Mouse (Mus musculus) T-helper 1 cell (primary cell): ENCODE results near the gene Pik3r5.

Experiments
- in situ Hi-C: fragments of 300-600 bp; cut with MboI, MseI; formaldehyde crosslinking; loops from one replicate; pipeline ENCODE4 v1.15.1; 2025; ENCODE audit warnings: high pct_unique_total_duplicates

The Pik3r5 gene

DNA sequence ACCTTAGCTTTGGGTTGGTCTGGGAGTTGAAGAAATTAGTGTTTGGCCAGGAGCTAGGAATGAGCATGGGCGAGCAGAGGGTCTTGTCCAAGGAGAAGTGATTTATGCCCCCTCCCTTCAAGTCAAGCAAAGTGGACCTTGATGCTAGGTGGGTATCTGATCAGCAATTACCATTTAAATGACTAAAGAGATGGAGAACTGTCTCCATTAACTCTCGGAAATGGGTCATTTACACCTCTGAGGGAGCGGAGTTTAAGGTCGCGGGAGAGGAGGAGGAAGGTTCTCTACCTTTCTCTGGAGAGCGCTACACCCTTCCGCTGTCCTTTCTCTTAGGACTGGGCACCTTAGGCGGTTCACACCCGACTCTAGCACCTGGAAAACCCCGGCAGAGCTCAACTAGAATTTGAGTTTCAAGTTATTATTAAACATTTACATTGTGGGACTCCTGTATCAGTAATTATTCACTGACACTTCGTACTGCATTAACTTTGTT is 31.1 kb upstream of the Pik3r5 start, which contains the start of gene Ntn1:
TSS of gene Ntn1 (minus strand) at position 97 of the 493 bp plus-strand sequence.
- in situ Hi-C loops = loop anchor here (5.0 to 25.0 kb wide), 2 partner anchors 162 to 403 kb away; partner anchors contain the start of gene Mfsd6l

DNA sequence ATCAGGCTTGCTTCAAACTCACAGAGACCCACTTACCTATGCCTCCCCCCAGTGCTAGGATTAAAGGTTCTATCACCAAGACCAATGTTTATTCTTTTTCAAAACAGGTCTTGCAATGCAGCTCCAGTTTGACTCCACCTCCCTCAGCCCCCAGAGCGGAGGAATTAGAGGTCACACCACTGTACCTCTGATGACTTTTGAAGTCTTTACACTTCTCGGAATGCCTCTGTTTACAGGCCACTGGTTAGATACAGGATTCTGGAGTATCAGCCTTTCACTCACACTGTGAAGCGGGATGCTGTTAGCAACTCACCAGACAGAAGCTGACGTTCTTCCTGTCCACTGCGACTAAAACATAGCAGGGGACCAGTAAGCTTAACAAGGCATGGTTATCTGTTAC is 30.5 kb upstream of the Pik3r5 start:
- in situ Hi-C loops = loop anchor here (5.0 to 25.0 kb wide), 2 partner anchors 161 to 404 kb away; partner anchors contain the start of gene Mfsd6l

DNA sequence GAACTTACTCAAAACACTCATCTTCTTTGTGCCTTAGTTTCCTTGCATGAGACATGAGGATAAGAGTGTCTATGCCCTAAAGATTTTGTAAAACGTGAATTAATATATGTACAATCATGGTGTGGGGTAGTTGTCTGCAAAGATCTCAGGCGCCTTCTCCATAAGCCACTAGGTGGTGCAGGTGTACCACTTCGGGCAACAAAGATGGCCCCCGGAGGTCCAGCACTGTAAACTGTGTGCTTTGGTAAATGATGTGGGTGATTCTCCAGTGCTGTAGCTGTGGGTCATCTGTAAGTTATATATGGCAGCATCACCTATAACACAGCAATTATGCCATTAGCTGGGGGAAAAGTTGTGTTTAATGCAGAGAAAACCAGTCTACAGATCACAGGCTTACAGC is 27.7 kb upstream of the Pik3r5 start:
- in situ Hi-C loops = loop anchor here (5.0 to 25.0 kb wide), 2 partner anchors 158 to 407 kb away; partner anchors contain the start of gene Mfsd6l

DNA sequence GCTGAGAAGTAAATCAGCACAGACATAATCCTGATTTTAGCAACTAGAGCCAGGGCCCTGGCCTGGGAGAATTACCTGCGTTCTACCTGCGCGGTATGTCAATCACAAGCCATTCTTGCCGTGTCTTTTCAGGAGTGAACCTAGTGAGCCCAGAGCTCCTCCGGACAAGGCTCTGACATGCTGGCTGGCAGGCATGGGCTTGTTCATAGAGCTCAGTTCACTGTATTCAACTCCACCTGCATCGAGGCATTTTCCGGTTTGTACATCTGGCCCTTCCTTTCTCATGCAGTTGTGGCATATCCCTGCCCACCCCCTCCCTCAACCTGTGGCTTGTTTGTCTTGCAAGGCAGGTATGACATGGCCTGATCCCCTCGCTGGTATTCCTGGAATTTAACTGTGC is 26.3 kb upstream of the Pik3r5 start:
- in situ Hi-C loops = loop anchor here (25.0 kb wide), 1 partner anchor 157 kb away; the partner anchor contains the start of gene Mfsd6l

DNA sequence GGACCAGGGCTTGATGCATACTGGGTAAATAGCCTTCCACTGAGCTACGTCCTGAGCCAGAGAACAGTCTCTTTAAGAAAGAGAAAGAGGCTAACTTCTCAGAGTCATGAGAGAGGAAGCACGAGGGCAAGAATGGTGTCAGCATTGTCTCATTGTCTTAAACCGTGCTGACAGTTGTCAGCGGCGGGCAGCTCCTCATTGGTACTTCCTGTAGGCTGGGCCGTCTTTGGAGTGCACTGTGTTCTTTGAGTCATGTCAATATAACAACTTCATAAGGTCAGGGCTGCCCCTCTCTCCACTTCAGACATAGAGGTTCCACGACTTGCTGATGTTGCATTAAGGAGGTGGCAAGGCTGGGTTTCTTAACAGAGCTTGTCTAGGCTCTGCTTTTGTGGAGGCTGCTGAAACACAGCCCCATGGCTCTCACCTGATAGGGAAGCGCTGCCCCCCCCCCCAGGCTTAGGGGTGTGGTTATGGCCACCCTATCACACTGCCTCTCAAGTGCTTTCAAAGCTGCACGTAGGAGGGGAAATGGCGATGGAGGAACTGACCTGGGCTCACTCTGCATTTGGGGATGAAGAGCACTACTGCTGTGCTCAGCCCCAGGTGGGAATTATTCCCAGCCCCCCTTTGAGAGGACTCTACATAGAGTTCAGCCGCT is 24.5 kb upstream of the Pik3r5 start:
- in situ Hi-C loops = loop anchor here (25.0 kb wide), 1 partner anchor 155 kb away; the partner anchor contains the start of gene Mfsd6l

DNA sequence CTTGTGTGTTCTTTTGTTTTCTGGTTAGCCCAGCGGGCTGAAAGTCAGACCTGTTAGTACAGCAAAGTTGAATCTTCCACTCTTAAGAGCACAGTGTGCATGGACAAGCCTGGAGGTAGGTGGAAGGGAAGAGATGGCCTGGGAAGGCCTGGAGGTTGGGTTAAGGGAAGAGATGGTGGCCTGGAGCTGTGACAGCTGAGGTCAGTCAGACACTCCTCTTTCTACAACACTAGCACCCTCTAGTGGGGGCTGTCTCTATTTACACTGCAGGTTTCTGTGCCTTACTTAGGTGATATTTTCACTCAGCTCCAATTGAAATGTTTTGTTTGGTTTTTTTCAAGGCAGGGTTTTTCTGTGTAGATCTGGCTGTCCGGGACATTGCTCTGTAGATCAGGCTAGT is 23.8 kb upstream of the Pik3r5 start:
- in situ Hi-C loops = loop anchor here (25.0 kb wide), 1 partner anchor 154 kb away; the partner anchor contains the start of gene Mfsd6l

DNA sequence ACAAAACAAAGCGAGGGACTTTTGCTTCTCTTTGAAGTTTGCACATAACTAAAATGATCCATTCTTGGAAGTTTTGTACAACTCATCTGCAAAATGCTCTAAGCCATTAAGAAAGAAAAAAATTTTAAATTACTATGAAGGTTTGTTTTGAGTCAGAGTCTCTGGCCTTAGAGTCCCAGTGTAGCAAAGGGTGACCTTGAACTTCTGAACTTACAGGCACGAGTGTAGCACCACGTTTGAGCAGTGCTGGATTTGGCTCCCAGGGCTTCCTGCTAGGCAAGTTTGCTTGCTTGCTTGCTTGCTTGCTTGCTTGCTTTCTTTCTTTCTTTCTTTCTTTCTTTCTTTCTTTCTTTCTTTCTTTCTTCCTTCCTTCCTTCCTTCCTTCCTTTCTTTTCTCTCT is 14.9 kb upstream of the Pik3r5 start:
- in situ Hi-C loops = loop anchor here (10.0 to 25.0 kb wide), 2 partner anchors 145 to 1828 kb away; partner anchors contain the start of gene Mfsd6l

DNA sequence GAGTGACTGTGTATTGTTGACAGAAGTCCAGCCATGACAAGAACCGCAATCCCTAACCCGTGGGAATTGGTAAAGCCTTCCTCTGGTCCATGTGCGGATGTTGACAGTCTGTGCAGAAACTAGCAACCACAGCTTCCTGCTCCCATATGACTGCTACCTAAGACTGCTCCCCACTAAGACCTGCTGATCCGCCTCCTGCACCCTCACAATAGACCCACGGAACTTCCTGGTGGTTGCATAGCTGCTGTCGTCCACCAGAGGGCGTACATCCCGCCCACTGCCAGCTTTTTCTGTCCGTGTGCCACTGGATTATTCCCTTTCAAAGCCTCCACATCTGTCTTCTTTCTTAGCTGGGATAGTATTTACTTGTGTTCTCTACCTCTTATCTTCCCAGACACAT is 14.1 kb upstream of the Pik3r5 start:
- in situ Hi-C loops = loop anchor here (10.0 to 25.0 kb wide), 2 partner anchors 144 to 1827 kb away; partner anchors contain the start of gene Mfsd6l

DNA sequence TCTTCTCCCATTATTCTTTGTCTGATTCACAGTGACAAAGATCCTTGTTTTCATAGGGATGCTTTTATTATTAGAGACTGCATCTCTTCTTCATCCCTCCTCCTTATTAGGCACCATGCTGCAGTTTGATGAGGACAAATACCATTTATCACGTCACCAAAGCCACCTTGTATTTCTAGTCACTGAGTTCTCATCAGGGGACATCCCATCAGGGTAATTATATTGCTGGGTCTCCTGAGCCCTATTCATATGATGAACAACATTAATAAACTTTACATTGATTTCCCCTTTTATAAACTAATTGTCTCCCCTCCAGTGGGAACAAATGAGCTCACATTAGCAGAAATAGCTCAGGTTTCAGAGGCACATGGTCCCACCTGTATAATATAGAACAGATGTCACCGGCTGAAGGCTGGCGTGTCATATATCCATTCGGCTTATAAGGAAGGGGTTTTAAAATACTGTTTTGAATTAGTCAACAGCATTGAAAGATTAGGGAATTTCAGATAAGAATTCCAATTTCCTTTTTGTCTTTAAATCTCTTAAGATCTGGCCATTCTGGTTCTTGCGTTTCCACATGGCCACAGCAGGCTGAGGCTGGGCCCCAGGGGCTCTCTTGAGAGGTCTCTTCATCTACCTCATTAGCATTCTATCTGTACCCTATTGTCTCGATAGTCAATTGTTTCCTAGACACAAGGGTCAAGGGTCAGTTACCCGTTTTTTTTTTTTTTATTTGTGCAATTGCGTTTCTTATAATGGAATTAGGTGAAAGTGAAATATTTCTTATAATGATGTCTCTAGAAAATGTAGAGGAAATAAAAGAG is 6.2 kb upstream of the Pik3r5 start:
- in situ Hi-C loops = no loop called here

DNA sequence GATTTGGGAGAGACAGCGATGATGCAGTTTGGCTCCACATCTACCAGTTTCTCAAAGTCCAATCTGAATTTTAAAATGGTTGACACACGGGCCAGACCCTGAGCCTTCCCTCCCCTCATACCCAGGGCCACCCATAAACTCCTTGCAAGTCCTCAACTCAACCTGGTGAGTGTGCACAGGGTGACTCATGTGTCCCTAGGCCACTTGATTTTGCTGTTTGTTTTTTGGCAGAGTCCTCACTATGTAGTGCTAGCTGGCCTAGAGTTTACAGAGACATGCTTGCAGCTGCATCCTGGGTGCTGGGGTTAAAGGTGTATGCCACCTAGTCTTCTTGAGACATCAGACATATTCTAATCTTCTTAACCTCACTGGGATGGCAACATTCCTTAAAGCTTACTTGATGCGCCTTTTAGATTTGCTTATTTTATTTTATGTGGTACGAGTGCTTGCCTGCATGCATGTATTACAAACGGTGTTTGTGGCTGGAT is 4.8 kb upstream of the Pik3r5 start:
- in situ Hi-C loops = no loop called here

DNA sequence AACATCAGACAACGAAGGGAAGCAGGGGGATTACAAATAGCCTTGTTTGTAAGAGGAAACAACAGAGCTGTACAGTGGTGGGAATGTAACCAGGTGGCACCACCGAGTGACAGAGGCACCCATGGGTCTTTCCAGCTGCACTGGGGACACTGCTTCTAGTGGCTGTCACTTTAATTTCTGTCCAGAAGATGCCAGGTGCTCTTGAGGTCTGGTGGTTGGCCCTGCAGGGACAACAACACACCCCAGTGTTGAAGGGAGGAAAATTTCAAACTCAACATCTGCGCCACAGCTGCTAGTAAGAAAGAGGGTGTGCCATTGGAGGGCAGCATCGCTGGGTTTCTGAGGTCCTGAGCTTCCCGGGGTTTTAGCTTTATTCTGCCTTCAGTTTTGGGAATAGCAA is 1.3 kb upstream of the Pik3r5 start:
- in situ Hi-C loops = loop anchor here (10.0 kb wide), 1 partner anchor 664 kb away; the partner anchor contains the start of gene Per1

DNA sequence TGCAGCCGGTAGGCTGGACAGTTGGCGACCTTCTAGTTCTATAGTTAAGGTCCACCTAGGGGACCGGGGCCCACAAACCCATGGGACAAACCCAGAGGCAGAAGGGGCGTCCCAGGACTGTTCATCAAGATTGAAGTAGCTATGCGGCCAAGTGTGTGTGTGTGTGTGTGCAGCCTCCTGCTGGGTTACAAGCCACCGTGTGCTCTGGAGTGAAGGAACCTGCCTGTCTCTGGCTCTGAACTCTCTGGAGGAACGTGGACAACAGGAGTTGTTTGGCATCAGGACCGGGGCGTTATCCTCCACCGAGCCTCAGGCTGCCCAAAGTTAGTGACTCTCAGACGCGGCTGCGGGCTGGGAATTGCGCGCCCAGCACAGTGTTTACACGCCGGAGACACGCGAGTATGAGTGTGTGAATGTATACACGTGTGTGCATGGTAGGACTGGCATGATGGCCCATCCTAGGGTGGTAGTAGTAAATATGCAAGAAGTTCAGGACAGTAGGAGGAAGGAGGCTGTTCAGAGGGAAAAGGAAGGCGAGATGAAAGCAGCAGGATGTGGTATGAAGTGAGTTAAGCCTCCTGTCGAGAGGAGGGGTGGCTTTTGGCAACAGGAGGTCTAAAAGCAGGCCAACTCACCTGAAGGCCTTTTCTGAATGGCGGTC is 570 bp downstream of the Pik3r5 start:
- in situ Hi-C loops = loop anchor here (10.0 kb wide), 1 partner anchor 662 kb away; the partner anchor contains the start of gene Per1

DNA sequence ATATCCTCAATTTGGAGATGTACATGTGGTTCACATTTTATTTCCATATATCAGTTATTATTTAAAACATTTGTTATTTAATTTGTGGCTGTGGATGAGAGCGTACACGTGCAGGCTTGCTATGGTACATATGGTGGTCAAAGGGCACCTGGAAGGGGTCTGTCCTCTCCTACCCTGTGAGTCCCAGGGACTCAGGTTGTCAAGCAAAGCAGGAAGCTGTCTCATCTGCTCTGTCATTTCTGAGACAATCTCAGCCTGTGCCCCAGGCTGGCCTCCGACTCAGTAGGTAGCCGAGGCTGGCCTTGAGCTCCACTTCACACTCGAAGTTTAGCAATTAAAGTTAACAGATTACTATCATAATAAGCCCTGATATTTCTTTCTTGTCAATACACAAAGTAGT is 1.6 kb downstream of the Pik3r5 start:
- in situ Hi-C loops = loop anchor here (10.0 kb wide), 1 partner anchor 661 kb away; the partner anchor contains the start of gene Per1

DNA sequence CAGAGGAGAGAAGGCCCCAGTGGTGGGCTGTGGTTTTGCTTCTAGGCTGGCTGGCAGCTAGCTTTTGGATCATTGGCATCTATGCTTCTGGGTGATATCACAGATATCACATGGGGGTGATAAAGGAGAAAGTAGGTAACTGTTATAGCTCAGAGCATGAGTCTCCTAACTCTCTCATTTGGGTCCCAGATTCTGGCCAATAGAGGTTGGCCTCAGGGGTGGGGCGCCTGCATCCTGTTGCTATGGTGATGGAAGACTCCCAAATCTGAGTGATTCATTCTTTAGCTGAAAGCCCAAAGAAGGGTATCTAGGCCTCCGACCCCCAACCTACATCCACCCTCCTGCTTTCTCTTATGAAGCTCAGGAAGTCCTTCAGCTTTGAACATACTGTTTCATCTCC is 2.8 kb downstream of the Pik3r5 start:
- in situ Hi-C loops = loop anchor here (5.0 to 10.0 kb wide), 2 partner anchors 38 to 660 kb away; partner anchors contain the start of gene Per1

DNA sequence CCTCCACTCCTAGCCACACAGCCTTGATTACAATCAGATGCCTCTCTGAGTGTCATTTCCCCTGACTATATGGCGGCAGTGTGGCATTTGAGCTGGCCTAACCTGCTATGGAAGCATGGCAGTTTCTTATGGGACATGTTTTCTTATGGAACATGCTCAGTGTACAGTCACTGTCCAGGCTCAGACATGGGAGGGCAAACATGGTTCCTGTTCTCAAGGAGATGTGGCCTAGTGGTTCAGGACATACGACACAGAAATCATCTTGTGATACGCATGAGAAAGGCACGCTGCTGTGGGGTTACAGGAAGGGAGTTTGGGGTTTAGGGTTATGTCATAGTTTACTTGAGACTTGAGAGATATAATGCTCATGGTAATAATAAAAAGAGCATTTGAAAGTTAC is 3.7 kb downstream of the Pik3r5 start:
- in situ Hi-C loops = loop anchor here (5.0 to 10.0 kb wide), 2 partner anchors 37 to 659 kb away; partner anchors contain the start of gene Per1

DNA sequence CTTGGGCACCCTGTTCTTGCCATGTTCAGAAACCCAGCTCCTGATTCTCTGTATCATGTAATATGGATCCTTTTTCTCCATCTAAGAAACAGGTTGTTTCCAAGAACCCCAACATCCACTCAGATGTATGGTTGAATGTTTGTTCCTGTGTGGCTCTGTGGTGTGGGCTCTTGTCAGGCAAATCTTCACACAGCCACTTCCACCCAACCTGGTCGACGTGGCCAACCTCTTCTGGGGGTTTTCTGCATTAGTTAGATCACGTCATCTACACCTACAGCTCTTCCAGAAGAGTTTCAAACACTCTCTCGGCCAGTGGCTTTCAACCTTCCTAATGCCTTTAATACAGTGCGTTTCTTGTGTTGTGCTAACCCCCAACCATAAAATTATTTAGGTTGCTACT is 4.5 kb downstream of the Pik3r5 start:
- in situ Hi-C loops = loop anchor here (5.0 to 10.0 kb wide), 2 partner anchors 36 to 658 kb away; partner anchors contain the start of gene Per1

DNA sequence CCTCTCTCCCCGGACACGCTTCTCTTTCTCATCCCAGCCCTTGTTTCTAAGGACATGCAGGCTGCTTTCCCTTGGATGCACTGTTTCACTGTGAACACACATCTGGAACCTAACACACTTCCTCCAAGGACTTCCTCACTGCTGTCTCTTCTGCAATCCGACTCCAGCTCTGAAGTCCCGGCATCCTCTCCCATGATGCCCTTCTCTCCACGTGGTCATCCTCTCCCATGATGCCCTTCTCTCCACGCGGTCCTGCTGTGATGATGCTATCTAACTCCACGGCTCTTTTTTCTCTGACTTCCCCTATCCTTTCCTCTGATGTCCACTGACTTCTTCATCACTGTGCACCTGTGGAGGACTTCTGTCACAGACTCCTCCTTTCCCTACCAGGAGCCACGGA is 8.2 kb downstream of the Pik3r5 start:
- in situ Hi-C loops = no loop called here

DNA sequence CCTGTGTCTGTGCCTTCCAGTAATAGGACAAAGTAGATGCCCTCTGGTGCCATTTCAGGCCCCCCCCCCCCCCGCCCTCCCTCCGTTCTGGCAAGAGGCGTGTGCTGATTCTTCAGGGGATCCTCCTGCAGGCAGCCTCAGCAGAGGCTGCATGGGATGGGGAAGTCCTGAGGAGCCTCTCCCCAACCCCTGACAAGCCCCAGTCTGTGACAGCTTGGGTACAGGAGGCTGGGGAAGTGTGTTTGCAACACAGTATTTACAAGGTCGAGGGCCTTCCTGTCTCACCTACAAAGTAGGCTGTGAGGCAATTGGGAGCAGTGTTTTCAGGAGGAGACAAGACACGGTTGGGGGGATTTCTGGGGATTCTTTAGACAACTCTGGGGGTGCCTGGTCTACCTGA is 9.0 kb downstream of the Pik3r5 start:
- in situ Hi-C loops = no loop called here

DNA sequence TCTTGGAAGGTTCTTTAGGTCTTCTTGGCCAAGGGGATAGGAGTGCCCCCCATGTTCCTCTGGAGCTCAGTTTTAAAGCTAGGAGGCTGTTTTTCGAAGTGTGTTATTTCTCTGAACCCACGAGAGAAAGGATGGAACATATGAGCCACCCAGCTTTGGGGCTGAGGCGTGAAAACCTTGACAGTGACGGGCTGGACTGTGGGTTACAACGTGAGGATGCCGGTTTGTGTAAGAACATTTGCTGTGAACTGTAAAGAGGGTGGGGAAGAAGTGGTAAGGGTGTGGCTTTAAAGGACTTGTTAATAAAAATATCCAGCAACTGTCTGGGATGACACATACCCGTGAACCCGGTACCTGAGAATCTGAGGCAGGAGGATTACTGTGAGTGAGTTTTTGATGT is 10.4 kb downstream of the Pik3r5 start:
- in situ Hi-C loops = no loop called here

DNA sequence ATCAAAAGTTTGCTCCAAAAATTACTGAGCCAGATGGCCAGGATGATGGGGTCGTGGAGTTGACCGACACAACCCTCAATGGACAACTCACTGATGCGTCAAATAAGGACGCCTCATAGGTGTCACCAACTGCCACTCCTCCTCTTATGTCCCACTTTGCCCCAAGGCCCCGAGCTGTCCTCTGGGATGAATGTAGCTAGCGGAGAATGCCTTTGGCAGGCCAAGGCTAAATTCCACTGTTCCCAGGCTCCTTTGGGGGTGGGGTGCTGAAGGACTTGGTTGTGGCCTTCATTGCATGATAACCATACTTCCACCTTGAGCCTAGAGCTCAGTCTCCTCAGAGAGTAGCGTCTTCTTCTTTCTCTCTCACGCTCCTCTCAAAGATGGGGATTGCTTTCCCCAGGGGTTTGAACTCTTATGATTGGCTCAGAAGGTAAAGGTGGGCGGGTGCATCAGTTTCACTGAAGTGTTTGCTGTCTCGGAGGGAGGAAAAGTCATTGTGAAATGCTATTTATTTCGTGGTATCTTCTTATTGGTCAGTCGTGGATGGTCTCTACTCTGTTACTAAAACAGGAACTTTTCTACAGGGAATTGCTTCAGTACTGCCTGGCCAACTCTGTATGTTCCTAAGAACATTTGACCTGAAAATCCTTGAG is 11.2 kb downstream of the Pik3r5 start:
- in situ Hi-C loops = no loop called here
